Mouse (Mus musculus) hindbrain, embryonic 15.5 days (tissue): ENCODE results near the gene Psmc1. TPM values are rescaled to one million over a fixed set of nuclear protein-coding genes. Genes with fewer than 3 reads are reported as not detected.

Experiments
- ATAC-seq: fragments of 200-750 bp; cut with Nextera tagmentation; 2 replicates; pipeline ENCODE4 v1.8.0; 2017; ENCODE audit warnings: low read depth, moderate number of reproducible peaks, moderate TSS enrichment; ENCODE audit not compliant: low FRiP score
- H3K27ac ChIP-seq: fragments of 300-500 bp; sonication (generic); replicated peaks from 2 replicates; pipeline ENCODE4 v1.5.1; 2015; ENCODE audit warnings: mild to moderate bottlenecking, inconsistent platforms
- H3K27me3 ChIP-seq: fragments of 300-500 bp; sonication (generic); 2 replicates; pipeline ENCODE4 v1.6.1; 2015; ENCODE audit warnings: control low read depth, inconsistent platforms
- H3K36me3 ChIP-seq: fragments of 300-500 bp; sonication (generic); 2 replicates; pipeline ENCODE4 v1.6.1; 2015; ENCODE audit warnings: control low read depth, inconsistent platforms
- H3K4me1 ChIP-seq: fragments of 300-500 bp; sonication (generic); replicated peaks from 2 replicates; pipeline ENCODE4 v1.6.1; 2015; ENCODE audit warnings: control low read depth, inconsistent platforms
- H3K4me2 ChIP-seq: fragments of 300-500 bp; sonication (generic); 2 replicates; pipeline ENCODE4 v1.6.1; 2015; ENCODE audit warnings: moderate library complexity, mild to moderate bottlenecking, inconsistent platforms
- H3K4me3 ChIP-seq: fragments of 300-500 bp; sonication (generic); 2 replicates; pipeline ENCODE4 v1.5.1; 2015; ENCODE audit warnings: mild to moderate bottlenecking, inconsistent platforms
- H3K9ac ChIP-seq: fragments of 300-500 bp; sonication (generic); 2 replicates; pipeline ENCODE4 v1.6.1; 2015; ENCODE audit warnings: inconsistent platforms
- H3K9me3 ChIP-seq: fragments of 300-500 bp; sonication (generic); 2 replicates; pipeline ENCODE4 v1.6.1; 2016; ENCODE audit warnings: control low read depth, inconsistent platforms
- WGBS: fragments of 180-500 bp; shearing (Covaris S2); methylation state at CpG from one replicate; pipeline ENCODE4 v1.1.7; 2015; 5-methylcytosine and 5-hydroxymethylcytosine counted together
- polyA plus RNA-seq: library from polyadenylated mRNA; unstranded; fragments of >200 nt; fragmentation: Nextera tagmentation; extraction: Ambion mirVana; gene quantifications from 2 replicates; pipeline ENCODE4 v1.2.1, GENCODE M21; 2015

Psmc1 gene
- polyA plus RNA-seq, 1 experiment from 2014 or later: 274 TPM

- H3K4me1 ChIP-seq: no peaks in the 10 kb centered on the region
- 88% methylated on average over 17 of the region's 17 CpGs for WGBS
- H3K4me2 ChIP-seq: no peak overlapping the region
- no peak overlapping the region for H3K4me3 ChIP-seq
- H3K27ac ChIP-seq: no peak overlapping the region
- no peaks in the 10 kb centered on the region for H3K9me3 ChIP-seq
- no peaks in the 10 kb centered on the region for H3K27me3 ChIP-seq
- H3K9ac ChIP-seq: no peak overlapping the region
- H3K36me3 ChIP-seq: peaks cover 76% of the 10 kb centered on the region
- no peak for ATAC-seq
Measured at GRCm38 (mm10) chr12:100126968-100127865, 17.3 kb downstream of the Psmc1 start.

GRCm38 (mm10) chr12:100127866-100128480 is 18.0 kb downstream of the Psmc1 start:
- no peak for ATAC-seq
- H3K36me3 ChIP-seq: peaks cover 74% of the 10 kb centered on the region
- WGBS: 78% methylated on average over 8 of the region's 8 CpGs
- H3K4me2 ChIP-seq: no peak overlapping the region
- no peaks in the 10 kb centered on the region for H3K4me1 ChIP-seq
- H3K9me3 ChIP-seq: no peaks in the 10 kb centered on the region
- no peak overlapping the region for H3K27ac ChIP-seq
- no peak overlapping the region for H3K9ac ChIP-seq
- H3K27me3 ChIP-seq: no peaks in the 10 kb centered on the region
- no peak overlapping the region for H3K4me3 ChIP-seq

- no peak for ATAC-seq
- H3K4me3 ChIP-seq: no peak overlapping the region
- WGBS: 86% methylated on average over 6 of the region's 6 CpGs
- H3K9me3 ChIP-seq: no peaks in the 10 kb centered on the region
- no peak overlapping the region for H3K27ac ChIP-seq
- H3K4me1 ChIP-seq: no peaks in the 10 kb centered on the region
- H3K9ac ChIP-seq: no peak overlapping the region
- no peak overlapping the region for H3K4me2 ChIP-seq
- H3K27me3 ChIP-seq: no peaks in the 10 kb centered on the region
- H3K36me3 ChIP-seq: peaks cover 68% of the 10 kb centered on the region
Measured at GRCm38 (mm10) chr12:100128522-100128921, 18.6 kb downstream of the Psmc1 start.

- 81% methylated on average over 8 of the region's 8 CpGs for WGBS
- Histone ChIP-seq H3K4me1 (no peaks in the 10 kb centered on the region), H3K9me3 (no peaks in the 10 kb centered on the region), H3K36me3 (peaks cover 68% of the 10 kb centered on the region), H3K27me3 (no peaks in the 10 kb centered on the region), H3K4me3 (no peak overlapping the region), H3K27ac (no peak overlapping the region), H3K4me2 (no peak overlapping the region), H3K9ac (no peak overlapping the region)
- ATAC-seq: no peak
Measured at GRCm38 (mm10) chr12:100128961-100129360, 19.0 kb downstream of the Psmc1 start.

DNA sequence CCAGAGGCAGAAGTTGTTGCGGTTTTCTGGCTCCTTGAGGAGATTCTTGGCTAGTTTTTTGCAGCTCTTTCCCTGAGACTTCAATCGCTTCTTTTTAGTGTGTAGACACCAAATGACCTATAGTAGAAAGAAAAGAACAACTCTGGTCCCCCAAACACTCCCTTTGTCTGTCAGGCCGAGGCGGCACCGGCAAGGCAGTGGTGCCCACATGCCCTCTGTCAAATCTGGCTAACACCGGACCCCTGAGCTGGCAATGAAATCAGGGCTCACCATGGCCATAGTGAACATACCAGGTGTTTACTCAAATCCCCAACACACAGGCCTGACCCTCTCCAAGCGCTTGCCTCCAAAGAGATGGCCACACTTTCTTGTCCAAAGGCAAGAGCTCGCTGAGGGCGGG is 21.2 kb downstream of the Psmc1 start:
- H3K4me2 ChIP-seq: no peak overlapping the region
- peaks cover 57% of the 10 kb centered on the region for H3K36me3 ChIP-seq
- H3K27me3 ChIP-seq: no peaks in the 10 kb centered on the region
- no peak for ATAC-seq
- H3K4me3 ChIP-seq: no peak overlapping the region
- no peak overlapping the region for H3K9ac ChIP-seq
- H3K9me3 ChIP-seq: no peaks in the 10 kb centered on the region
- 92% methylated on average over 9 of the region's 9 CpGs for WGBS
- H3K4me1 ChIP-seq: no peaks in the 10 kb centered on the region
- H3K27ac ChIP-seq: no peak overlapping the region

GRCm38 (mm10) chr12:100131655-100132054 is 21.7 kb downstream of the Psmc1 start:
- ATAC-seq: no peak
- Histone ChIP-seq H3K9ac (no peak overlapping the region), H3K4me1 (no peaks in the 10 kb centered on the region), H3K4me3 (no peak overlapping the region), H3K9me3 (no peaks in the 10 kb centered on the region), H3K27ac (no peak overlapping the region), H3K27me3 (no peaks in the 10 kb centered on the region), H3K36me3 (peaks cover 52% of the 10 kb centered on the region), H3K4me2 (no peak overlapping the region)
- 50% methylated on average over 8 of the region's 8 CpGs for WGBS

GRCm38 (mm10) chr12:100134395-100134936 is 24.5 kb downstream of the Psmc1 start:
- 61% methylated on average over 11 of the region's 11 CpGs for WGBS
- H3K4me3 ChIP-seq: 0 out of 2 replicates have a peak overlapping the region, but pooled peaks have one; percentile 3
- H3K4me1 ChIP-seq: no peaks in the 10 kb centered on the region
- peaks cover 53% of the 10 kb centered on the region for H3K36me3 ChIP-seq
- H3K9me3 ChIP-seq: no peaks in the 10 kb centered on the region
- H3K4me2 ChIP-seq: 0 out of 2 replicates have a peak overlapping the region, but pooled peaks have one; percentile 13
- no peak overlapping the region for H3K9ac ChIP-seq
- no peaks in the 10 kb centered on the region for H3K27me3 ChIP-seq
- 0 out of 2 replicates have a peak, but pooled peaks have one; percentile 47 for ATAC-seq
- peak overlapping the region; percentile 59; the same call in 1 of the 2 replicates for H3K27ac ChIP-seq

DNA sequence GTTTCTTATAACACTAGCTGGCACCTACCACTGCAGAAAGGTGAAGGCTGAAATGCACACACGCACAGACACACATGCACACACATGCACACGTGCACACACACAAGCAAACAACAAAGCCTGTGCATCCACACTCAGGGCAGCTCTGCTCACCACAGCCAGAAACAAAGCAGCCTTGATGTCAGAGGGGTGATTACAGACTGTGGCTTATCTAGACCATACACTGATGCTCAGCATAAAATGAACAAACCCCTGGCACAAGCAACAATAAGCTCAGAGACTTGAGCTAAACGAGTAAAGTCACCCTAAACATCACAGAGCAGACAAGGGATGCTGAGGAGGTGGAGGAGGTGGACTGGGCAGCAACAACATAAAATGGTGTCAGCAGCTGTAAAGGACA is 25.2 kb downstream of the Psmc1 start:
- Histone ChIP-seq H3K27ac (peak overlapping the region; percentile 0; the same call in 1 of the 2 replicates), H3K4me1 (no peaks in the 10 kb centered on the region), H3K9me3 (no peaks in the 10 kb centered on the region), H3K4me3 (no peak overlapping the region), H3K9ac (no peak overlapping the region), H3K27me3 (no peaks in the 10 kb centered on the region), H3K4me2 (no peak overlapping the region), H3K36me3 (peaks cover 54% of the 10 kb centered on the region)
- ATAC-seq: no peak
- WGBS: 84% methylated on average over 3 of the region's 3 CpGs

GRCm38 (mm10) chr12:100142848-100143523 is 33.0 kb downstream of the Psmc1 start:
- H3K9me3 ChIP-seq: no peaks in the 10 kb centered on the region
- H3K36me3 ChIP-seq: peaks cover 81% of the 10 kb centered on the region

GRCm38 (mm10) chr12:100143737-100144136 is 33.8 kb downstream of the Psmc1 start:
- Histone ChIP-seq H3K4me2 (no peak overlapping the region), H3K9ac (no peak overlapping the region), H3K27me3 (no peaks in the 10 kb centered on the region), H3K9me3 (no peaks in the 10 kb centered on the region), H3K4me1 (no peaks in the 10 kb centered on the region), H3K4me3 (no peak overlapping the region), H3K27ac (no peak overlapping the region), H3K36me3 (peaks cover 75% of the 10 kb centered on the region)
- ATAC-seq: no peak
- WGBS: 93% methylated on average over 9 of the region's 9 CpGs

More at GRCm38 (mm10) chr12:100142848-100143523, 33.0 kb downstream of the Psmc1 start:
- Histone ChIP-seq H3K4me1 (no peaks in the 10 kb centered on the region), H3K9ac (no peak overlapping the region), H3K27me3 (no peaks in the 10 kb centered on the region), H3K27ac (no peak overlapping the region), H3K4me3 (no peak overlapping the region), H3K4me2 (no peak overlapping the region)
- no peak for ATAC-seq
- 92% methylated on average over 11 of the region's 11 CpGs for WGBS

GRCm38 (mm10) chr12:100144269-100144668 is 34.3 kb downstream of the Psmc1 start:
- H3K4me1 ChIP-seq: no peaks in the 10 kb centered on the region
- H3K27me3 ChIP-seq: no peaks in the 10 kb centered on the region
- H3K4me2 ChIP-seq: no peak overlapping the region
- H3K4me3 ChIP-seq: no peak overlapping the region
- H3K36me3 ChIP-seq: peaks cover 75% of the 10 kb centered on the region
- H3K9ac ChIP-seq: no peak overlapping the region
- H3K27ac ChIP-seq: no peak overlapping the region
- WGBS: 84% methylated on average over 5 of the region's 5 CpGs
- H3K9me3 ChIP-seq: no peaks in the 10 kb centered on the region
- ATAC-seq: no peak
